Mouse (Mus musculus) heart, adult 2 months (tissue): ENCODE measurements around the gene Apol9a. TPM values are rescaled to one million over a fixed set of nuclear protein-coding genes. Genes with fewer than 3 reads are reported as not detected.
"Not testable (repeated sequence)": the region's sequence is repeated elsewhere in the genome, so short reads cannot be mapped to it uniquely, and the experiment has no call there.

Experiments used
- DNase-seq, 2 experiments: peaks; one replicate each; pipeline ENCODE4 v3.0.0; 2021
- H3K27ac ChIP-seq: fragments of 200-600 bp; 2 replicates; pipeline ENCODE4 v1.8.1; 2022
- H3K27me3 ChIP-seq: fragments of 200-500 bp; 2 replicates; pipeline ENCODE4 v1.6.1; 2012; ENCODE audit warnings: mild to moderate bottlenecking, low read length, inconsistent platforms, mixed read lengths; ENCODE audit not compliant: control insufficient read depth, insufficient read depth
- H3K36me3 ChIP-seq: fragments of 200-500 bp; 2 replicates; pipeline ENCODE4 v1.6.1; 2012; ENCODE audit warnings: low read length, inconsistent platforms; ENCODE audit not compliant: control insufficient read depth, insufficient read depth
- H3K4me1 ChIP-seq: fragments of 200-500 bp; 2 replicates; pipeline ENCODE4 v1.6.1; 2011; ENCODE audit warnings: low read length; ENCODE audit not compliant: control insufficient read depth, insufficient read depth
- H3K4me3 ChIP-seq: fragments of 200-600 bp; 2 replicates; pipeline ENCODE4 v1.8.1; 2022
- H3K79me2 ChIP-seq: fragments of 200-500 bp; replicated peaks from 2 replicates; pipeline ENCODE4 v1.6.1; 2012; ENCODE audit warnings: mild to moderate bottlenecking, inconsistent platforms, low read length, moderate library complexity, mixed read lengths; ENCODE audit not compliant: control insufficient read depth, insufficient read depth
- H3K9ac ChIP-seq: fragments of 200-500 bp; 2 replicates; pipeline ENCODE4 v1.6.1; 2012; ENCODE audit warnings: low read depth, mild to moderate bottlenecking, control low read depth, inconsistent platforms, low read length, mixed read lengths
- CTCF ChIP-seq: fragments of 200-600 bp; IDR thresholded peaks from 2 replicates; pipeline ENCODE4 v1.8.1; 2022; ENCODE audit warnings: antibody characterized with exemption, mild to moderate bottlenecking, moderate library complexity
- EP300 ChIP-seq: fragments of 200-500 bp; IDR thresholded peaks from 2 replicates; pipeline ENCODE4 v1.6.1; 2011; ENCODE audit warnings: low read depth, low read length, control low read depth; ENCODE audit not compliant: insufficient read depth
- POLR2A ChIP-seq: fragments of 200-500 bp; IDR thresholded peaks from 2 replicates; pipeline ENCODE4 v1.6.1; 2011; ENCODE audit warnings: mild to moderate bottlenecking, low read depth, low read length, control low read depth; ENCODE audit not compliant: insufficient read depth
- WGBS: fragments of 180-500 bp; shearing (Covaris S2); methylation state at CpG from one replicate; pipeline ENCODE4 v1.1.7; 2018; 5-methylcytosine and 5-hydroxymethylcytosine counted together
- intact Hi-C: fragments of 180-260 bp; cut with DNase I; formaldehyde crosslinking; loops from one replicate; pipeline ENCODE4 v1.15.1; 2025
- polyA plus RNA-seq: library from polyadenylated mRNA; depleted of rRNA; stranded (reverse); fragments of >200 nt; gene quantifications from 2 replicates; pipeline ENCODE4 v1.2.3, GENCODE M21; 2012
- total RNA-seq, 2 experiments: library from RNA; stranded (reverse); gene quantifications; 2 replicates each; pipeline ENCODE4 v1.2.3; 2021

Gene Apol9a
- total and polyA plus RNA-seq, 3 experiments: 0.27 to 1.00 (median 0.39) TPM

DNA sequence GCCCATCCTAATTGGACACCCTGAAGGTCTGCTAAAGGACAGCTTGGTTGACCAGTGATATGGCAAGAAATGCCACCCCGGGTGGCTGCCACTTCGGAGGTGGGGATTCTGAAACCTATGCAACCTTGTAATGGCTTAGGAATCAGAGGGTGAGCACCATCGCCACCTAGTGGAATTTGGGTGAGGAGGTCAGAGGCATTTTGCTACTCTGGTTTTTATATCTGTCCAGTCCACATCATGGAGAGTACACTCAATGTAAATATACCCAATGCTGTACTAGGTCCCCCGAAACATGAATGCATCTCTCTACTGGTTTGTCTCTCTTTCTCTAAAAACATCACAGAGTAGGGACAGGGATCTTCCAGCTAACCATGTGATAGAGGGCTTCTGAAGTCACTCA, 1.8 kb upstream of the Apol9a start:
- 22% methylated on average over 4 of the region's 4 CpGs for WGBS
- H3K36me3 ChIP-seq, H3K4me1 ChIP-seq, H3K27me3 ChIP-seq, H3K9ac ChIP-seq, H3K79me2 ChIP-seq, intact Hi-C loops, DNase-seq, H3K4me3 ChIP-seq, H3K27ac ChIP-seq: not testable (repeated sequence)
- peak; percentile 58 for TF ChIP-seq CTCF

DNA sequence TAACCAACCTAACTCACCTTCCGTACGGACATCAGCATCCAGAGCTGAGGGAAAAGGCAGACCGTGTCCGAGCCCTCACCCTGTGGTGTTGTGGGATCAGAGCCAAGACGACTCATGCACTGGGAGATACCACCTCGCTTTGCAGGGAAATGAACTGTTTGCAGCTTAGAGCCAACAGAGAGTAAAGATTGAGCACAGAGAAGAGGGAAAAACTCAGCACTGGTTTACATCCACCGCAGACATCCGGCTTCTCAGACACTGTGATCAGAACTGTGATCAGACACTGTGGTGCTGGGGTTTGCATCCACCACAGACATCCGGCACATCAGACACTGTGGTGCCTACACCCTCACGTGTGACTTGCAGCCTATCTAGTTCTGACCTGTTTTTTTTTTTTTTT, 4.6 kb downstream of the Apol9a start:
- not testable (repeated sequence) for H3K9ac ChIP-seq, H3K27me3 ChIP-seq, H3K27ac ChIP-seq, DNase-seq, H3K4me3 ChIP-seq, H3K36me3 ChIP-seq, H3K4me1 ChIP-seq, H3K79me2 ChIP-seq
- intact Hi-C loops: loop anchor here (5.0 kb wide), 1 partner anchor 326 kb away; no protein-coding TSS in a partner anchor
- WGBS: 22% methylated on average over 10 of the region's 10 CpGs

DNA sequence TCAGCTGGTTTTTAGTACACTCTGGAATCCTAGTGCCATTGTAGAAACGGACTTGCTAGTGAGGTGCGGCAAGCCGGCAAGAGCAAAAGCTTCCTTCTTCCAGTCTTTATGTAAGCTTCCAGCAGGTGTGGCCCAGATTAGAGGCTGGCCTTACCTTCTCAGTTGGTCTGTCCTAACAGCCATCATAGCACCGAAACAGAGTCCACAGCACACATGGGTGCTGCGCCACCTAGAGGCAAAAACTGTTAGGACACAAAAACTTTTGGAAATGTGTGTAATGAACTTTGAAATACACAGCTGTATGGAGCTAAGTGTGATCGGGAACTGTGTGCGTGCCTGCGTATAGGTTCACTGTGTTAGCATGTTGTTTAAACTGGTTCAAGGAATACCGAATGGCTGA, 11.9 kb downstream of the Apol9a start, which contains the start of gene Apol7a:
Gene Apol7a (minus strand): TSS at position 84 of the 400 bp plus-strand sequence.
- H3K79me2 ChIP-seq, H3K27me3 ChIP-seq, DNase-seq, H3K27ac ChIP-seq, H3K4me1 ChIP-seq, H3K9ac ChIP-seq, H3K36me3 ChIP-seq, H3K4me3 ChIP-seq, intact Hi-C loops: not testable (repeated sequence)
- WGBS: 66% methylated on average over 9 of the region's 9 CpGs
- peak; percentile 41 for TF ChIP-seq CTCF

DNA sequence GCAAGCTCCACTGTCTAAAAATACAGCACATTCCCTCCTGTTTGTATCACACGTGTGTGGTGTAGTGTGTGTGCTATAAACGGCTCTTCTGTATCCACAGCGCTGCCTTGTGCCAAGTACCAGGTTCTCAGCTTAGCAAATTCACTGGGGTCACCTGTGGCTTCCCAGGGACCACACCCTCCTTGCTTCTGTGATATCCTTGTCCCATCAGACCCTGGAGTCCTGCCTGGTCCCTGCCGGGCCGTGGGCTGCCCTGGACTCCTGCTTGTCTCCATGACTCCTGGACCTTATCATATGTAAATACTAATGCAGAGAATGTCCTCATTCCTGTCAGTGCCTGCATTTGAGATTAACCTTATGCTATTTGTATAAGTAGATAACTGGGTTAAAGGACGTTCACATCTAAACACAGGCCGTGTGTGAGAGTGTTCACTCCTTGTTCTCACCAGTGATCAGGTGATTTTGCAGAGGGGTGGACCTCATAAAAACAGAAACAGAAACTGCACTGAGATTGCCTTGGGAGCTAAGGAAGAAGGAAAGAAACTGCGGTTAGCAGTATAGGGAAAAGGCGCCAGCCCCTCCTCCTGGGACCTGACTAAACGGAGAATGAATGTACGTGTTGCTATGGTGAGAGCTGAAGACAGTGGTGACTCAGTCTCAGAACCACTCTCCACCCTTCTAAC, 13.3 kb downstream of the Apol9a start:
- H3K79me2 ChIP-seq: not testable (repeated sequence)

DNA sequence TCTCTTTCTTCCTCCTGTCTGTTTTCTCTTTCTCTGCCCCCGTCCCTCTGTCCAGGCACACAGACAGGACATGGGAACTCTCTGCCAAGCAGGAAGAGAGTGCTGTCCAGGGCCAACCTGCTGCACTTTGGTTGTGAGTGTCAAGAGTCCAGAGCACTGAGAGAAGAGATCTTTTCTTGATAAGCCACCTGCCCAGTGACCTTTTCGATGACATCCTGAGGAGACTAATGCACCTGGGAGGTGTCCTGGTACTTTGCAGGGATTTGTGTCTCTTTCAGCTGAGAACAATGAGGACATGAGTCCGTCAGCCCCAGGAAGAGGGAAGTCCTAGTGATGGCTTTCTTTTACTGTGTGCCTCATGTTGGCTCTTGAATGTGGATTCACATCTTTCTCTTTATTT, 17.1 kb downstream of the Apol9a start:
- H3K79me2 ChIP-seq, intact Hi-C loops, H3K27ac ChIP-seq, H3K9ac ChIP-seq, H3K27me3 ChIP-seq, DNase-seq, H3K4me3 ChIP-seq, H3K4me1 ChIP-seq, H3K36me3 ChIP-seq: not testable (repeated sequence)
- 56% methylated on average over 3 of the region's 3 CpGs for WGBS

More for the DNA sequence above, 13.3 kb downstream of the Apol9a start:
- H3K9ac ChIP-seq, intact Hi-C loops, H3K27ac ChIP-seq, H3K27me3 ChIP-seq, H3K36me3 ChIP-seq, H3K4me3 ChIP-seq, H3K4me1 ChIP-seq: not testable (repeated sequence)
- 20% methylated on average over 11 of the region's 11 CpGs for WGBS
- DNase-seq: peak in 1 of 2 experiments; percentile 22

DNA sequence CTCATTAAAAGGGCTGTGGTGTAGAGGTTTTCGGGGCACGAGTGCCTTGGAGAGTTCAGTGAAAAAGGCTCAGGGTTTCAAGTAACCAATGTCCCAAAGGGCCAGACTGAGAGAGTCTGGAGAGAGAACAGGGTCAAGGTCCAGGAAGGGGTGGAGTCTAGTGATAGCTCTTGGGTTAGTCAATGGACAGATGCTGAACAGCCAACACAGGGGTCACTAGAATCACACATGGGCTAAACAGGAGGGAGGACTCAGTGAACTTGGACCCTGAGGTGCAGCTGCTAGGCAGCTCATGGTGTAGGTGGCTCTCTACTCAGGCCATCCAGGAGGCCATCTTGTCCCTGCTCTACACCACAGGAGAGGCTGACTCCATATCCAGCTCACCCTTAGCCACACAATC, 23.5 kb downstream of the Apol9a start:
- 66% methylated on average over 2 of the region's 2 CpGs for whole genome bisulfite sequencing
- H3K27ac ChIP-seq: no peak overlapping the region
- H3K36me3 ChIP-seq: no peaks in the 10 kb centered on the region
- no peaks in the 10 kb centered on the region for H3K4me1 ChIP-seq
- TF ChIP-seq CTCF (no peak), EP300 (no peak), POLR2A (no peak)
- no peaks in the 10 kb centered on the region for H3K27me3 ChIP-seq
- H3K9ac ChIP-seq: no peak overlapping the region
- no peak for DNase-seq
- no peaks in the 10 kb centered on the region for H3K79me2 ChIP-seq
- intact Hi-C loops: no loop called here
- no peak overlapping the region for H3K4me3 ChIP-seq
